Mouse (Mus musculus) skeletal muscle tissue, adult 2 months (tissue): ENCODE data around the gene Gm11096.

Experiments
- DNase-seq: peaks from one replicate; pipeline ENCODE4 v3.0.0-alpha.2; 2012; ENCODE audit warnings: low read depth, low spot score

Gm11096 gene

GRCm38 (mm10) chr17:81441463-81441862 is at the start of gene Gm11096:
TSS of gene Gm11096 (plus strand) at chr17:81441763.
- no peak for DNase-seq

GRCm38 (mm10) chr17:81393040-81393439 is 48.5 kb upstream of the Gm11096 start:
- no peak for DNase-seq

GRCm38 (mm10) chr17:81394124-81394523 is 47.4 kb upstream of the Gm11096 start:
- no peak for DNase-seq

- DNase-seq: no peak
Observed at GRCm38 (mm10) chr17:81397434-81397833, 44.1 kb upstream of the Gm11096 start.

GRCm38 (mm10) chr17:81400377-81400776 is 41.2 kb upstream of the Gm11096 start:
- no peak for DNase-seq

GRCm38 (mm10) chr17:81402636-81403035 is 38.9 kb upstream of the Gm11096 start:
- peak; percentile 79 for DNase-seq

- DNase-seq: no peak
Observed at GRCm38 (mm10) chr17:81403121-81403520, 38.4 kb upstream of the Gm11096 start.

GRCm38 (mm10) chr17:81404225-81404624 is 37.3 kb upstream of the Gm11096 start:
- no peak for DNase-seq

- no peak for DNase-seq
Observed at GRCm38 (mm10) chr17:81412736-81413135, 28.8 kb upstream of the Gm11096 start.

GRCm38 (mm10) chr17:81416361-81417114 is 25.0 kb upstream of the Gm11096 start:
- no peak for DNase-seq

GRCm38 (mm10) chr17:81419802-81420459 is 21.6 kb upstream of the Gm11096 start:
- DNase-seq: no peak

GRCm38 (mm10) chr17:81424256-81424912 is 17.2 kb upstream of the Gm11096 start:
- no peak for DNase-seq

- no peak for DNase-seq
Observed at GRCm38 (mm10) chr17:81427245-81427644, 14.3 kb upstream of the Gm11096 start.

GRCm38 (mm10) chr17:81432733-81433132 is 8.8 kb upstream of the Gm11096 start:
- DNase-seq: no peak

GRCm38 (mm10) chr17:81433148-81433547 is 8.4 kb upstream of the Gm11096 start:
- DNase-seq: no peak

- no peak for DNase-seq
Observed at GRCm38 (mm10) chr17:81455269-81455668, 13.7 kb downstream of the Gm11096 start.

GRCm38 (mm10) chr17:81455977-81456376 is 14.4 kb downstream of the Gm11096 start:
- DNase-seq: no peak

GRCm38 (mm10) chr17:81459379-81459778 is 17.8 kb downstream of the Gm11096 start:
- DNase-seq: no peak

- DNase-seq: no peak
Observed at GRCm38 (mm10) chr17:81468941-81469340, 27.4 kb downstream of the Gm11096 start.

GRCm38 (mm10) chr17:81473363-81473762 is 31.8 kb downstream of the Gm11096 start:
- DNase-seq: no peak

- no peak for DNase-seq
Observed at GRCm38 (mm10) chr17:81477420-81477819, 35.9 kb downstream of the Gm11096 start.

GRCm38 (mm10) chr17:81479807-81480206 is 38.2 kb downstream of the Gm11096 start:
- DNase-seq: no peak
